Mouse (Mus musculus) kidney, postnatal 4 days (tissue): ENCODE measurements around the gene Srpk3.
"Not testable (repeated sequence)": the region's sequence is repeated elsewhere in the genome, so short reads cannot be mapped to it uniquely, and the experiment has no call there.

ENCODE experiments used
- DNase-seq, 2 experiments: peaks; one replicate each; pipeline ENCODE4 v3.0.0; 2021; ENCODE audit warnings: mixed read lengths in 2 of 2

Gene Srpk3

DNA sequence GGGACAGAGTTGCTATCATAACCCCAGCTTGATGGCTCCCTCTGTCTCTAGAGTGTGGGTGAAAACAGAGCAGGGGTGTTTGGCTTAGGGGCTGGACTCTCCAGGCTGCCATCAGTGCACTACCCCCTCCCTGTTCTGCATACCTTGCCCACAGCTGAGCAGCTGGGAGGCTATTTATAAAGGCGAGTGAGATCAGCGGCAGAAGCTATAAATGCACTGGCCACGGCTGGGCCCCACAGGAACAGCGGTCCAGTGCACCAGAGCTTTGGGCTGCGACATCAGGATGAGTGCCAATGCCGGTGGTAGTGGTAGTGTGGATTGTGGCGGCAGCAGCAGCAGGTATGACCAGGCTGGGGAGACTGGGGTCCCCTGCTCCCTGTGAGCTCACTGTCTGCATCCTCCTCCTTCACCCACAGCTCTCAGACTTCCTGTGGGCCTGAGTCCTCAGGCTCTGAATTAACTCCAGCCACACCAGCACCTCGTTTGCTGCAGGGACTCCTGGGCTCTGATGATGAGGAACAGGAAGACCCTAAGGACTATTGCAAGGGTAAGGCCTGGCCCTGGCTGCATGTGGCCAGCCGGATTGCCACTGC is at the start of gene Srpk3:
TSS of gene Srpk3 (plus strand) at position 238 of the 593 bp plus-strand sequence.
- peak; percentile 27 to 53 for DNase-seq

DNA sequence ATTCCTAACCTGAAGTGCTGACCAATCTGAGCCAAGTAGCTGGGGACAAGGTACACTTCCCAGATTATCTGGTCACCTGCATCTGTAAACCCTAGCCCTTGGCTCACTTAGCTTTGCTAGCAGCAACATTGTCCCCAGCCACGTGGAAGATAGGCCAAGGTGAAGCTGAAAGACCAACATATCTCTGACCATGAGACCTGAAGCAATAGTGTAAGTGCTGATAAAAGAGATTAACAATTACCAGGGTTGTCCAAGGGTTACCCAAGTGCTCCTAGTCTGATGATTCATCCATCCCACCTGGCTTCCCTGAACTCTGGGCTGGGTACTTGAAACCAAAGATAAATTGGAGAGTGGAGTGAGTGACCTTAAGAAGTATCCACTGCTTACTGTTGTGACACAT is 43.3 kb upstream of the Srpk3 start:
- DNase-seq: no peak

DNA sequence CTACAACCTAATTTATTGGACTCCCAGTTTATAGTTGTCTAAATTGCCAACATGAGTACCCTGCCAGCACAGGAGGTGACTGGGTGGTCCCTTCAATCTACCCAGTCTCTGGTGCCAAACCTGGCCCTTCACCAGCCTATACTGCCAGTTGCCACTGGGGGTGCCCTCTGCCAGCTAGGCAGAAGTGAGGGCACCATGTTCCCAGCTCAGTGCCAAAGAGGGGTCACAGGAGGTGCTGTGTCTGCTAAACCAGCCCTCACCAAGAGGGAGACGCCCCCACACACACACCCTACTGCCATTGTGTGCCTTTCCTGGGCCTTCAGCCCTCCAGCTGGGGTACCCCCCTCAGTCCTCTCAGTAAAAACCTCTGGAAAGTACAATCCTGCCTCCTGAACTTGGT is 36.0 kb upstream of the Srpk3 start:
- peak in 1 of 2 experiments; percentile 14 for DNase-seq

DNA sequence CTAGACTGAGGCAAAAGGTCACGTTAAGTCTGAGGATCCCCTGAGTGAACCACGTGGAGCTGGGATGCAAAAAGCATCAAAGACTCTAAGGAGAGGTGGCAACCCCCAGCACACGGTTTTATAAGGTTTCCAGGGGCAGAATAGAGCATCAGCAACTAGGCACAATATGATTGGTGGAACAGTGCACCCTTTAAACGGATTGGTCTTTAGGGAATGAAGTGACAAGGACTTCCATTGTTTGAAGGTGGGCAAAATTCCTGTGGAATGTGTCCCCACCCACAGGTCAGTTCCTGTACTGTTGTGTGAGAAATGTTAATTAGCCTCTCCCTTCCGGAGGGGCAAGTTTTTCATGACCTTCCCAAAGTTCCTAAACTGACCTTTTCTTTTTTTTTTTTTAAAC is 35.1 kb upstream of the Srpk3 start:
- DNase-seq: no peak

DNA sequence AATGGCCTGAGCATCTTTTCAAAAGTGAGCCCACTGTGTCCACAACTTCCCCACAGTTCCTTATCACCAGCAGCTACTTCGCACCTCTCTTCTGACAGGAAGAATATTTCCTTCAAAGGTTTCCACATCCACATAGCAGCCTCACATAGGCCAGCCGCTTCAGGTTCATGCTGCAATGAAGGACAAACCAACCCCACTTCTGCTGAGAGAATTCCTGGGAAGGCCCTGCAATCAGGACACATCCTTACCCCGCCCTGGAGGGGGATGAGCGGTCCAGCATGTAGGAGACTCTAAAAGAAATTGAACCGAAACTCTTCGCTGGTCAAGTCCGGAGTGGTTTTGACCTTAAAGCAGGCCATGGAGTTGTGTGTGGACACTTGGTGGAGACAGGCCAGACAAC is 34.4 kb upstream of the Srpk3 start:
- DNase-seq: not testable (repeated sequence)

DNA sequence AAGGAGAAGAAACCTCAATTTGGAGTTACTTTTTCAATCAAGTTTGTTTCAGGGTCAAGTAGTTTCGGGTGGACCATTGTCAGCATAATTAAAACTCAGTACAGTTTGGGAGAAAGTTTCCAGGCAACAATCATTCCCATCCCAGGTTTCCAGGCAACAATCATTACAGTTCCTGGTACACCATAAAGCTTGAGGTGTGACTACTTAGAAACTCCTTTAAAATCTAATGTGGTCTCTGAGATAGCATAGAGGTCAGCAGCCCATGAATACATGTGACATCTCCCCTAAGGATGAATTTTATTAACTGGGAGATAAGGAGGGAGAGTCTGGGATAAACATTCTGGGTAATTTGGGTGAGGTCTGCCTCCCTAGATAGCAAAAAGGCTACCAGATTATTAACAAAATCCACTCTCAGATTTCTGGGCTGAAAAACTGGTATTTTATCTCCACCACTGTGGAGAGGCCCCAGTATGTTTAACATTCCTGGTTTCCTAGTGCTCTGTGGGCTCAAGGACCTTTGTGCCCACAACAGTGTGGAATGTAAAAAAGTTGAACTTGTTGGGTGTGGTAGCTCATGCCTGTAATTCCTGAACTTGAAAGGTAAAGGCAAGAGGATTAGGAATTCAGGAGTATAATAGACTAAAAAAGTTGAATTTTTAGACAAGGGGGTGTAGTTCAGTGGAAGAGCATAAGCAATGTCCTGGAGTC is 29.3 kb upstream of the Srpk3 start:
- no peak for DNase-seq

DNA sequence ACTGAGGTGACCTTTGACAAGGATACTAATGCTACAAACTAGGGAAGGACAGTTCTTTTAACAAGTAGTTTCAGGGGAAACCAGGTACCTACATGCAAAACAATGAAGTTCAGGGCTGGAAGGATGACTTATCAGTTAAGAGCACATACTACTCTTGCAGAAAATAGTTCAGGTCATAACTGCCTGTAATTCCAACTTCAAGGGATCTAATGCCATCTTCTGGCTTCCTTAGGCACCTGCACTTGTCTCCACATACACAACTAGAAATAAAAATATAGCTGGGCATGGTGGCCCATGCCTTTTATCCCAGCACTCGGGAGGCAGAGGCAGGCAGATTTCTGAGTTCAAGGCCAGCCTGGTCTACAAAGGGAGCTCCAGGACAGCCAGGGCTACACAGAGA is 25.2 kb upstream of the Srpk3 start:
- DNase-seq: no peak

DNA sequence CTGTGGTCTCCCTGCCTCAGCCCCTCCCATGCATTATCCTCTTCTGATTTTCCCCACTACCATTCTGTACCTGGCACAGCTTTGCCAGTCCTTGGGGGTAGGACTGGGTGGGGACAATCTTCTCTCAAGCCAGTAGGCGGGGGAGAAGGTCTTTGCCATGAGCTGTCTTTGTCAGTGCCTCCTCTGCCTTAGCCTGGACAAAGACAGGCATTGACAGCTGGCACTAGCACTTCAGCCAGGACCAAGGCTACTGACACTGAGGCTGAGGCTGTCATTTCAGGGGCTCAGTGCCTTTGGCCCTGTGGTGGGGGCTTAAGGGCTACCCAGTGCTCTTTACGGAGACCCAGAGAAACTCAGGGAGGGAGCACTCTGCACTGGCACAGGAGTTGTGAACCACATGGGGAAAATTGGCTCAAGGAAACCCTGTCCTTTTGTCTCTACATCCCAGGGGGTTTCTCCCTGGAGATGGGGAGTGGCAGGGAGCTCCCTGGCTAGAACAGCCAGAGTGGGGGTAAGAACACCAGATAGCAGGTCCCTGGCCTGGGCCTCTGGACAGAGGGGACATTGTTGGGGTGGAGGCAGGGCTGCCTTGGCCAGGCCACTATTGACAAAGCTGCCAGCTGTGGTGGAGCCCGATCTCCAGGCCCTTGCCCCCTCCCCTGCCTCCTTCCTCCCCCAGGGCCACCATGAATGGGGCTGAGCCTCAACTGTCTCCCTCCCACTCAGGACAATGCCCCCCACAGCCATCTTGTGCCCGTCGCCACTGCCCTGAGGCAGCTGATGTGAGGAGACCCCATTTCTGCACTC is 17.7 kb upstream of the Srpk3 start, which contains the start of gene Plxnb3:
TSS of gene Plxnb3 (plus strand) at position 757 of the 807 bp plus-strand sequence.
- DNase-seq: no peak

DNA sequence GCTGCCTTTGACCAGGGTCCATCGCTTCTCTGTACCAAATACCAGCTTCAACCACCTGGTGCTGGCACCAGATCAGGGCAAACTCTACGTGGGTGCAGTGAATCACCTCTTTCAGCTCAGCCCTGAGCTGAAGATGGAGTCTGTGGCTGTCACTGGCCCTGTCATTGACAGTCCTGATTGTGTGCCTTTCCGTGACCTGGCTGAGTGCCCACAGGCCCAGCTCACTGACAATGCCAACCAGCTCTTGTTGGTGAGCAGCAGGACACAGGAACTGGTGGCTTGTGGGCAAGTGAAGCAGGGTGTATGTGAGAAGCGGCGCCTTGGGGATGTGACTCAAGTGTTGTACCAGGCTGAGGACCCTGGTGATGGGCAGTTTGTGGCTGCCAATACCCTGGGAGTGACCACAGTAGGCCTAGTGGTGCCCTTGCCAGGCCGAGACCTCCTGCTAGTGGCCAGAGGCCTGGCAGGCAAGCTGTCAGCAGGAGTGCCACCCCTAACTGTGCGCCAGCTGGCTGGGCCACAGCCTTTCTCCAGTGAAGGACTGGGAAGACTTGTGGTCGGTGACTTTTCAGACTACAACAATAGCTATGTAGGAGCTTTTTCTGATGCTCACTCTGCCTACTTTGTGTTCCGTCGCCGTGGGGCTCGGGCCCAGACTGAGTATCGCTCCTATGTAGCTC is 15.5 kb upstream of the Srpk3 start:
- no peak for DNase-seq

DNA sequence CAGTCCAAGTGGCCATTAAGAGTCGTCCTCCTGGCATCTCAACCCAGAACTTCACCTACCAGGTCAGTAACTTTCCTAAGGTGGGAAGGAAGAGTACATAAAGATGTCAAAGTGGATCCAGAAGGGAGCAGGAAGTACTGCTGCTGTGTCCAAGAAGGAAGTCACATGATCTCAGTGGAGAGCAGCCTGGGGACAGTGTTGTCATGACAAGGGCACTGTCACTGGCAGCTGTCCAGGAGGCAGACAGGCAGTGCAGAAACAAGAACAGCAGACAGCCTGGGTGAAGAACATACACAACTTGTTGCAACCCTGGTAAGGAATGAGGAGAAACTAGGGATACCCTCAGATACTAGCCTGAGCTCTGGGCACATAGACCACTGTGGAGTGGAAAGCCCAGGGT is 8.9 kb upstream of the Srpk3 start:
- DNase-seq: peak; percentile 62 to 76

DNA sequence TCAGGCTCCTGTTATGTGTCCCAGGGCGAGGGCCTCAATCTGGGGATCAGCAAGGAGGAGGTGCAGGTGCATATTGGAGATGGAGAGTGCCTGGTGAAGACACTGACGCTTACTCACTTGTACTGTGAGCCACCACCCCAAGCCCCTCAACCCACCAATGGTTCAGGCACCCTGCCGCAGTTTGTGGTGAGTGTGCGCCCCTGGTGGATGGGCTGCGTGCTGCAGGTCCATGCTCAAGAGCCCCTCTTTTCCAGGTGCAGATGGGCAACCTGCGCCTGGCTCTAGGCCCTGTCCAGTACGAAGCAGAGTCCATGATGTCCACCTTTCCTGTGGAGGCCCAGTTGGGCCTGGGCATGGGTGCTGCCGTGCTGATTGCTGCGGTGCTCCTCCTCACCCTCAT is 6.9 kb upstream of the Srpk3 start:
- DNase-seq: peak; percentile 49 to 52

DNA sequence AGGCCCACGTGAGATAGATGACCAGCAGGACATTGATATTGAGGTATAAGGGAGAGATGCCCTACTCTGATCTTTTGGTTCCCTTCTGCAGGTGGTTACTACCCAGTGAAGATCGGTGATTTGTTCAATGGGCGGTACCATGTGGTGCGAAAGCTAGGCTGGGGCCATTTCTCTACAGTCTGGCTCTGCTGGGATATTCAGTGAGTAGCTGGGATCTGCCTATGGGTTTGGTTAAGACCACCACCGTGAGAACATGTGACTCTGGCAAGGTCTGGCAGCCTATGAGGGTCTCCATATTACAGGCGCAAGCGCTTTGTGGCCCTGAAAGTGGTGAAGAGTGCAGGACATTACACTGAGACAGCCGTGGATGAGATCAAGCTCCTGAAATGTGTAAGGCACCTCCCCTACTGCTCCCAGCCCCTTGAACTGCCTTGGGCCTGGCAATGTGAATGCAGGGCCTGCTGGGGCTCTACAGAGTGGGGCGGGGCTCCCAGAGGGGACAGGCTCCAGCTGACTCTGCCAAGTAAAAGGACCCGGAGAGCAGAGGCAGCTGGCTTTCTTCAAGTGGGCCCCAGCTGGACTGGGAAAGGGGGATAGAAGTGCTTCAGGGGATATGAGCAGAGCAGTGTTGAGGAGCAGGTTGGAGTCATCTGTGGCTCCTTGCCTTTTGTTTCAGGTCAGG is 738 bp downstream of the Srpk3 start:
- DNase-seq: peak; percentile 62 to 73

DNA sequence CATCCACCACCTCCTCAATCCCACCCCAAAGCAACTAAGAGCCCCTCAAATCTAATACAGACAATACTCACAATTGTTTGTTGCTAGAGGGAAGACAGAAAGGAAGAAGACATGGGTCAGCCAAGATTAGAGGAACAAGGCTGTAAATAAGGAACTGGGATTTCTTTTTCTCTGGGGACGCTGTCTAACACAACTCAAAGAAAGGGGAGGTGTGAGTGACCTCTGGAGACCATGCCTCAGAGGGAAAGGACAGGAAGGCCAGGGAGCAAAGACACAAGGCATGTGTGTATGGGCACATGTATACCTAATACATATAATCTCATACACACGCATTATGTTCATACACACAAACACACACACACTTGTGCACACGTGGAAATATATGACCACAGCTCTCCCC is 8.0 kb downstream of the Srpk3 start:
- DNase-seq: no peak

DNA sequence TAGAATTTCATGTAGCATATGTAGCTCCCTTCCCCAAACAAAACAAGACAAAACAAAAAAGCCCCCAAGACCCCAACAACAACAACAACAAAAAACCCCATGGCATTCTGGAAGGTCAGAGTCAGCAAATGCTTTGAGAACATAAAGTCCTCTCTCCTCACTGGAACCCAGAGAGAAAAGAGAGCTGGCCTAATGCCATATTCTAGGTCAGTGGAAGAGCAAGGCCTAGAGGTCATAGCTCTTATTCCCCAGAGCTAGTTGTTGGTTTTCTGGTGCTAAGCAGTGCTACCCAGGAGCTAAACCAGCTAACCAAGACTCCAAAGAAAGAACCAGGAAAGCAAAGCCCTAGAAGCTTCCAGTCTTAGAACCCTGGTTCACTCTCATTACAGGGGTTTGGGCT is 11.5 kb downstream of the Srpk3 start:
- DNase-seq: no peak

DNA sequence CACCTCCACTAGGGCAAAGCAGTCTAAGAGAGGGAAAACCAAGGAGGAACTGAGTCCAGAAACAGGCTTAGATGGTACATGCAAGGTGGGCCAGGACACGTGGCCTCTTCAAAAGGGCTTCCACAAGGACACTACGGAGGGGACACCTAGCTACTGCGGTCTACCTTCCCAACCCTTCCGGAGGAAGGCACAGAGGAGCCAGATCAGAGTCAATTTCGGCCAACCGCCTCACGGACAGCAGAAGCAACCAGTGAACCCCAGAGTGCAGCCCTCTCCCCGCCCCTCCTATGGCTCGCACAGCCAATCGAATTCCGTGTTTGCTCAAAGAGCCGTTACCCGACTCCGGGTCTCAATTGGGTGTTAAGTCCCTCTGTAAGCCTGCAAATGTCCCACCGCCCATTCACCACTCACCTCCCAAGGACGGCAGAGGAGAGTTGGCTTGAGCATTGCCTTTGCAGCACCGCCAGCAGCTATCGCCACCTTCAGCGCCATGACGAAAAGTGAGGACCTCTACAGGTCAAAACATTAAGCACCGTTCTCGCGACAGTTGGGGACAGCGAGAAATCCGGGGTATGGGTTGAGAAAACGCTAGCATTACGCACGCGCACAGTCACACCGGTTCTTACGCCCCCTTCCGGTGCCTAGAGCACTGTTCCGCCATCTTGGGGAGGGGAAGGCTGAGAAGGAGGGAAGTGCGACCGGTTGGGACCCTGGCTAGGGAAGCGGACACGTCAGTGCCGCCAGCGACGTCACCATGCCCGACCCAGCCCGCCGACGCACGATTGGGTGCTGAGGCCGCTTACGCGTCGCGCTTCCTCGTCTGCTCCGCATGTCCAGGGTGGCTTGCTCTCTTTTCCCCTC is 12.4 kb downstream of the Srpk3 start, which contains the start of the genes Idh3g and Ssr4:
TSS of gene Idh3g (minus strand) at position 534 of the 861 bp plus-strand sequence.
TSS of gene Ssr4 (plus strand) at position 665 of the 861 bp plus-strand sequence.
- peak; percentile 90 to 94 for DNase-seq

DNA sequence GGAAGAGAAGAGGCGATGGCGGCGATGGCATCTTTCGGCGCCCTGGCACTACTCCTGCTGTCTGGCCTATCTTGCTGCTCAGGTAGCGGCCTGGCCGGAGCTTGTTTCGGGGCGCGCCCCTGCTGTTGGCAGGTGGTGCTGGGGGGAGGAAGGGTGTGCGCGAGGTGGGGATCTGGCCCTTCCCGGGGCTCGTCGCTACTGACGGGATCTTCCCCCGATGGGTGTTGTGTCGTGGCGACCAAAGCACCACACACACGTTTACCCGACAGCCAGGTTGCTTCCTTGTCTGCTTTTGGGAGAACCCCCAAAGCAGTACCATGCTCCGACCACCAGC is 13.0 kb downstream of the Srpk3 start:
- no peak for DNase-seq

DNA sequence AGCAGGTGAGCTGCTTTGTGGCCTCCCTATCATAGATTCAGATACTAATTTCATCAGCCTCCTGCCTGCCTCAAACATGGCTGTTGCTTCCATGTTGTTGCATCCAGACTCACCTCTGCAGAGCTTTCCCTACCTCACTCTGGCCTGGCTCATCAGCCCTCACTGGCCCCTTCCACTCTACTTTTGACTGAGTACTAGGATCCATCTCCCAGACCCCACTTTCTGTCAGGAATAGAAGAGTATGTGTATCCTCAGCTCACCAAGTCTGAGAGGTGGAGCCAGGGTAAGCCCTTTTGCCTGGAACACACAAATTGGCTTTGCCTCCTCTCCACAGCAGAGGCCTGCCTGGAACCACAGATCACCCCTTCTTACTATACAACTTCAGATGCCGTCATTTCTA is 14.3 kb downstream of the Srpk3 start:
- DNase-seq: no peak

DNA sequence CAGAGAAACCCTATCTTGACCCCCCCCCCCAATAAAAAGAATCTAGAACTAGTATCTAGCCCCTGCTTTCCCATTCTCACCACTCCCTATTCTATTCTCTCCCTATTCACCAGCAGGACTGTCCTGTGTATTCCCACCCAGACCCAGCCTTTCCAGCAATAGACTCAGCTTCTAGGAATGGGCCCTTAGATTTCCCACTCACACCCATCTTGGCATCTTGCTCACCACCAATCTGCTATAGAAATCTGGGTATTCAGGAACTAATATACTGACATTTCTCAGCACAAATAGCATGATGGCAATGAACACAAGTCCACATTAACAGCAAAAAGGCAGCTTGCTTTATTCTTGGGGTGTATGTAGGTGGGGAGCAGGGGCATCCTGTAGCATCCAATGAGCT is 18.8 kb downstream of the Srpk3 start:
- DNase-seq: no peak

DNA sequence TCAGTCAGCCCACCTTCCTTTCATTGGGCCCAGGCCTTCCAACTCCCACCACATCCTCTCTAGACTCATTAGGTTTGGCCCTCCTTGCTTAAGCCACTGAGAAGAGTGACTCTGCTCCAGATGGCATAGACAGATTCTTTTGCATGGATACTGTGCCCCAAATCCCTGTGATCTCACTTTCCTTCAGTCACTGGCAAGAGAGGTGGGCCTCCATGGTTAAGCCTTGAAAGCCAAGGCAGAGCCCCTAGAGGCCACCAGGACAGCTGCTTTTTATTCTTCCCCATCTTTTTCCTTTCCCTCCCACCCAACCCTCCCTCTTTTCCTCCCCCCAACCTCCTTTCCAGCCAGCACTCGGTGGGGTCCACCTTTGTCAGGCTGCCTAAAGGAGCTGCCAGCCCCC is 19.3 kb downstream of the Srpk3 start:
- no peak for DNase-seq

DNA sequence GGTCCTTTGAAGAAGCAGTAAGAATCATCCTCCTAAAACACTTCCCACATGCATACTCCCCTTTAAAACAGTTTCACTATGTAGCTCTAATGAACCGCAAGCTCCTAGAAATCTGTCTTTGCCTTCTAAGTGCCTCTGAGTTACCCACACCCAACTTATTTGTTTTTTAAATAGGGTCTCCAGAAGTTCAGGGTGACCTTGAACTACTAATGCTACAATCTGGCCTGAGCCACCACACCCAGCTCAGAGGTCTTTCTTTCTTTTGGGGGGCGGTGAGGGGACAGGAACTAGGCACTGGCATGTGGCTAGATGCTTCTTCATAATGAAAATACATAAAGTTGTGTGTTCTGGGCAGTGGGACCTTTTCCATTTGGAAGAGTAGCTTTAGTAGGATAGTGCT is 23.3 kb downstream of the Srpk3 start:
- DNase-seq: no peak

DNA sequence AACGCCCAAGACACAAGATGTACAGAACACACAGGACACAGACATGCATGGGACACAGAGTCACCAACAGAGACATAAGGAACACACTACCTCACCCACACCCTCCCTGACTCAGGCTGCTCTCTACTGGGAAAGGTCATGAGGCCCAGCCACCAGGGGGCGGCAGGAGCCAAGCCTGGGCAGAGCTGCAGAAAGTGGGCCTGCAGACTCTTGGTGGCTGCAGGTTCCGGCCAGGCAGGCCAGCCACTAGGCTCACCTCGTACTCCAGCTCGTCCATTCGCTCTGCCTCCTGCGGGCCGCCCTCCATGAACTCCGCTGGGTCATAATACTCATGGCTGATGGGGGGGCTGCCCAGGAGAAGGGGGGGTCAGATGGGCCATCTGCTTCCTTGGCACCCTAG is 24.3 kb downstream of the Srpk3 start:
- DNase-seq: peak; percentile 82 to 88

DNA sequence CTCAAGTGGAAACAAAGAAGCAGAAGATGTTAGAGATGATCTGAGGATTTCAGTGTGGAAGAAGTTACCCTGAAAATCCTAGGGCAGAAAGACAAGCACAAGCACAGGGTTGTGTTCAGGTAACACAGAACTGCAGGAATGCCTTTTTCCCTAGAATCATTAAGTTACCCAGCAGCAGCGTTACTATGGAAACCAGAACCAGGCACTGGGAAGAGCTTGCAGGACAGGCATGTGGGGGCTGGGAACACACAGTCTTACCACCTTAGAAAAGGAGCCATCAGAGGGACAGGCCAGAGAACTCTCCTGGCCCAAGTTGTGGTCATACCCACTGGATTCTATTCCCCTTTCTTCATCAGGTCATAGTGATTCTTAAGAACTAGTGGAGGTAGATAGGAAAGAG is 31.6 kb downstream of the Srpk3 start:
- DNase-seq: no peak
